Mouse (Mus musculus) hindlimb bud, embryonic 11.5 days (tissue): ENCODE results near the gene Olfr94.
A peak's percentile ranks its signal among the peaks of the same experiment; 100 is the strongest.
"Not testable (repeated sequence)": the region's sequence is repeated elsewhere in the genome, so short reads cannot be mapped to it uniquely, and the experiment has no call there.

Source experiments
- DNase-seq: peaks from one replicate; pipeline ENCODE4 v3.0.0-alpha.2; 2012; ENCODE audit warnings: low read depth, low spot score; ENCODE audit errors: extremely low spot score

Gene Olfr94

DNA sequence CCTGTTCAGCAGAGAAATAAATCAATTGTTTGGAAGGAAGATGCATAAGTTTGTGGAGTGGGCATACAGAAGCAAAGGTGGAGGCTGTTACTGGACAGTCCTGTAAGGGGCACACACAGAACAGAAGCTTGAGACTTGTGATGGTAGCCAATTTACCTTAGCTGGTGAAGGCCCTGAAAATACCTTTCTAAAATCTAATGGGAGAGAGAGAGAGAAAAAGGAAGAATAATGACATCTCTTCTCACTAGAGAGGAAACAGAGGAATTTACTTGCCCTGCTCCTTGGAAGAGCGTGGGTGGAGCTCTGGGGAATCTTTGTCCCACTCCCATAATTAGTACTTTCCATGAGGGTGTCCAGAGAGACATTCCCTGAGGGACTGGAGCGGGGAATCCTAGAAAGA is at the start of gene Olfr94:
Gene Olfr94 (minus strand): TSS at position 101 of the 400 bp plus-strand sequence.
- no peak for DNase-seq

DNA sequence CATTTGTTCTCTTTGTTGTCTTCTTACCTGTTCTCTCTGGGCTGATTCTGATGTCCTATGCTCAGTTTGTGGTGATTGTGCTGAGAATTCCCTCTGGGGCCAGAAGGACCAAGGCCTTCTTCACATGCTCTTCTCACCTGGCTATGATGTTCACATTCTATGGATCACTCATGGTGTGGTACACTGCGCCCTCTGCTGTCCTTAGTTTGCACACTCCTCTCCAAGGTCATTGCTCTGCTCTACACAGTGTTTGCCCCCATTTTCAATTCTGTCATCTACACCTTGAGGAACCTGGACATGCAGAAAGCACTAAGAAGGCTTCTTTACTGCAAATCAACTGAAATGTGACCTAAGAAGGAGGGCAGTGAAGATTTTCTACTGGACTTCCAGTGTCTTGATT is 49.8 kb upstream of the Olfr94 start:
- no peak for DNase-seq

DNA sequence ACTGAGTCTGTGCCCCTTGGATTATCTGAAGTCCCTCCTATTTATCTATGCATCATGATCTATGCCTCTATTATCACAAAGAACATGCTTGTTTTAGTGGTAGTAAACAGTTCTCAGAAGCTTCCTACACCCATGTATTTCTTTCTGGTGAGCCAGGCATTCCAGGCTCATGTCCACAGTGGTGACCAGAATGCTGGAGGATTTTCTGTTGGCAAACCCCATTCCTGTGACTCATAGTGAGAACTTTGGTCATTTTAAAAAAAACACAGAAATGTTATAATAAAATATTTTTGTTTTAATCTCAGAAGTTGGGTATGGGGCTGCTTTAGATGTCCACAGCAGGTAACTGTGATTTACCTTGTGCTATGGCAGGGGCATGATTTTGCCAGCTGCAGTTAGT is 48.7 kb upstream of the Olfr94 start:
- DNase-seq = no peak

GRCm38 (mm10) chr17:37246715-37247114 is 45.9 kb upstream of the Olfr94 start:
- DNase-seq = no peak

DNA sequence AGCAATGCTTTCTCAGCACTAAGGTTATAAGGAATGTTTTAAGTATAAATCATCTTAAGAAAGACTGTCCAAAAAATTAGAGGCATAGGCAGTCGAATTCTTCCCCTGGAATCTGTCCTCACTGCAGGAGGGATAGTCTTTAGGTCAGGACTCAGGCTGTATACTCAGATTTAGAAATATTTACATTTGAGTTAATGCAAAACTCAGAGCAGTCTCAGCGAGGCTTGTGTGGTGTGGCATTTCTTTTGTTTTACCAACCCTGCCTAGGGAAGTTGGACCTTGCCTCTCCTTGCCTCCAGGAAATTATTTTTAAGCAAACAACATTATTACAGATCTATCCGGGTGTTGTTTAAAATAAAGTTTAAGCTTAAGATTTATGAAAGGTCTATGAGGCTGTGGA is 41.4 kb upstream of the Olfr94 start:
- no peak for DNase-seq

DNA sequence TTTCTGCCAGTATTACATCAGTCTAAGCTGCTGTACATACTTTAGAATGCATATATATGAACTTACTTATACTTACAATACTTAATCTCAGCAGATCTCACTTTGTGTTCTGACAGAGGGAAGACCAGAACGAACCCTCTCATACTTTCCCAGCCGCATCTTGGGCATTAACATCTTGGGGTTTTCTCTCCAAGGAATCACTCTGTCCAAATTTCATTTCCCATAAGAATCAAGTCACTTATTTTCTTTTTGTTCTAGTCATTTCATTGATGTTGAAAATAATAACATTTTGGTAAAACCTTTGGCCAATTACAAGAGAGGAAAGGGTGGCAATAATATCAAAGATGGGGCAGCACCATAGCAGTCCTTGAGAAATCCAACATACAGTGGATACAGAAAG is 36.4 kb upstream of the Olfr94 start, which contains the start of gene Olfr97:
Gene Olfr97 (minus strand): TSS at position 101 of the 400 bp plus-strand sequence.
- DNase-seq = not testable (repeated sequence)

- no peak for DNase-seq
These were observed 21.1 kb upstream of the Olfr94 start for GRCm38 (mm10) chr17:37221879-37222278.

DNA sequence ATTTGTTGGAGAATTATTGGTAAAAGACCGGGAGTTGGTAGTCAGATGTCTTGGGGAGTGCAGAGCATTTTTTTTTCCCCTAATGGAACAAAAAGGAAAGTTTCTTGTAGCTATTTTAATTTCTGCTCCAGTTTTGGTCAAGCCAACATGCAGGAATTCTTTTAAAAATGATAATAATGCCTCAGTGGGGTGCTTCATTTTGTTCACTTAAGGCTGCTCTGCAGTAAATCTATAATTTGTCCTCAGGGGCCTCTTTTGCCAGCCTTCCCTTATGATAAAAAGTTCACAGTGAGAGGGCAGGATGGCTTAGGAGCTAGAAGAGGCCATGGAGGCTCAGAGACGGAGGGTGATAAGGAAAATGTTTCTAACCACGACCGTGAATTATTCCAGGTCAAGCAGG is 19.1 kb upstream of the Olfr94 start, which contains the start of gene Olfr96:
Gene Olfr96 (plus strand): TSS at position 301 of the 400 bp plus-strand sequence.
- no peak for DNase-seq

- DNase-seq = no peak
These were observed 17.7 kb upstream of the Olfr94 start for GRCm38 (mm10) chr17:37218486-37218885.

DNA sequence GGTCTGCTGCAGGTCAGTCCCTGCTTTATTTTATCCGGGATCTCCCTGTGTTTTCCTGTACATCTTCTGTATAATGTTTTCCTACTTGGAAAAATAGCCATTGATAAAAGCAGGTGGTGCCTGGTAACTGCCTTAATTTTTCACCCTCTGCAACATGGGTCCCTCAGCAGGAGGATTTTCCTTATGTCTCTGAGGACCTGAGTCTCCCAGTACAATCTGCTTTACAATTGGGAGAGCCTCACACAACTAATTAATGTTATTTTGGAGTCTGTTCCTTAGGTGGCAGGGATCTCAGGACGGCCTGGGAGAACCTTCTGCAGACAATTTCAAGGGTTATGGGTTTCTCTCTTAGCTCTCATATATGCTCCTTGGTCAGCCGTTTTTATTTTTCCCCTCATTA is 12.2 kb upstream of the Olfr94 start, which contains the start of gene Olfr95:
Gene Olfr95 (minus strand): TSS at position 101 of the 400 bp plus-strand sequence.
- DNase-seq = no peak

- DNase-seq = no peak
These were observed 10.3 kb upstream of the Olfr94 start for GRCm38 (mm10) chr17:37210884-37211768.

GRCm38 (mm10) chr17:37203917-37204236 is 3.1 kb upstream of the Olfr94 start:
- no peak for DNase-seq

DNA sequence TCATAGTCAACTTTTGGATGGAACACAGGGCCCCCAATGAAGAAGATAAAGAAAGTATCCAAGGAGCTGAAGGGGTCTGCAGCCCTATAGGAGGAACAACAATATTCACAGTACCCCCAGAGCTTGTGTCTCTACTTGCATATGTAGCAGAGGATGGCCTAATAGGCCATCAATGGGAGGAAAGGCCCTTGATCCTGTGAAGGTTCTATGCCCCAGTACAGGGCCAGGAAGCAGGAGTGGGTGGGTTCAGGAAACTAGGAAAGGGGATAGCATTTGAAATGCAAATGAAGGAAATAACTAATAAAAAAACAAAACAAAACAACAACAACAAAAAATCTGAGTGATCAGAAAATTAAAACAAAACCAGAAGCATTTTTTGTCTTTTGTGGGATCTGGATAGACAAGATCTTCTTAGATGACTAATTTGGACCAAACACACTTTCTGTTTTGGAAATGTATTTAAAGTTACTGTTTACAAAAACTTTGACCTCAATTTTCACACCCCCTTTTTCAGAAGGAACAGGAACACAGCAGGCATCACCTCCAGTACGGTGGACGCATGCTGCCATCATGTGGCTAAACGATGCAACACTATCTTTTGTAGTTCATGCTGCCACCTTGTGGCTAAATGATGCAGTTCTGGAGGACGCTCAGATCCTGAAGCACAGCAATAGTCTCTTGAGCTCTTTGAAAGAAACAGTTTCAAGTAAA is 2.6 kb upstream of the Olfr94 start:
- peak; percentile 81 for DNase-seq

DNA sequence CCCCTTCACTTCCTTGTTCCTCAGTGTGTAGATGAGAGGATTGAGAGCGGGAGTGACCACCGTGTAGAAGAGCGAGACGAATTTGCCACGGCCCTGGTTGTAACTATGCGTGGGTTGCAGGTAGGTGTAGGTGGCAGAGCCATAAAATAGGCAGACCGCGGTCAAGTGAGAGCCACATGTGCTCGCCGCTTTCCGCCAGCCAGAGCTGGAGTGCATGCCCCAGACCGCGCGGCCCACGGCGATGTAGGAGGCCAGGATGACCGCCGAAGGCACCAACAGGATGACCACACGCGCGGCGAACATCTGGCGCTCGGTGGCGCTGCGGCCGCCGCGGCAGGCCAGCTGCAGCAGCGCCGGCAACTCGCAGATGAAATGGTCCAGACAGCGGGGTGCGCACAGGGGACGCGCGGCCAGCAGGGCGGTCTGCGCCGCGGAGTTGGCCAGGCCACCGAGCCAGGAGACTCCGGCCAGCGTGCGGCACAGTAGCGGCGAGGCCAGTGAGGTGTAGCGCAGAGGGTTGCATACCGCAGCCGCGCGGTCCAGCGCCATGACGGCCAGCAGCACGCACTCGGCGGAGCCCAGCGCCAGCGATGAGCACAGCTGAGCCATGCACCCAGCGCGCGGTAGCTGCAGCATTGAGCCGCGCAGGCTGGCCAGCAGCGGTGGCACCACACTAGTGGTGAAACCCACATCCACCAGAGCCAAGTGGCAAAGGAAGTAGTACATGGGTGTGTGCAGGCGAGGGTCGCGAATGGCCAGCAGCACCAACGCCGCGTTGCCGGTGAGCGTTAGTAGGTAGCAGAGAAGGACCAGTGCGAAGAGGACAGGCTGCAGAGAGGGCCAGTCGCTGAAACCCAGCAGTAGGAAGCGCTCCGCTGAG is 3.7 kb downstream of the Olfr94 start:
- no peak for DNase-seq

DNA sequence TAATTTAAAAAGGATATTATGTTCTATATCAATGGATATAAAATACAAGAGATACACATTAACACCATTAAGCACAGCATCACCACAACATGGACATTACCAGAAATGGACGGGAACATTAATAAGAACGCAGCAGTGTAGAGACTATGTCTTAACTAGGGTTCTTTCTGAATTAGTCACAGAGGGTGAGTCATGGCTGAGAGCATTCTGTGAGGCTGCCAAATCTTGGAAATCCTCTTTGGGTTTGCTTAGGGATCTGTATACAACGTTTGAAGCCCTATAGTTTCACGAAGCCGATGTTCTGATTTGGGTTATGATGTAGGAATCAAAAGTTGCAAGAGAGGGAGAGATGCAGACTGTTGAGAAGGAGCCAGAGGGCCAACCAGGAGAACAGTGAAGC is 6.0 kb downstream of the Olfr94 start:
- DNase-seq = no peak

DNA sequence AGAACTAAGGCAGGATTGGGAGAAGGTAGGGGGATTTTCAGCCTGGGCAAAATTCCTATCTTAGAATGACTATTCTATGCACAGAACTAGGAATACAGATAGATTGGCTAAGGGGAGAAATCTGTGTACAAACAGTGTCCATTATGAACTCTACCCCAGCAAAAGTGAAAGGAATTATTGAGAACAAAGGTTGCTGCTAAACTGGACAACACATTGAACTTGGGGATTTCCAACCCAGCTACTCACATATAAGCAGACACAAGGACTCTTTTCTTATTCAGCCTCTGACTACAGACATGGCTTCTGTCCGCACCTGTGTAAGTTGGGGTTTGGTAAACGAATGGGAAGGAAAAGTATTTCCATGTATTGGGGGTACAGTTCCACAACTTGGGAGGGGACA is 7.1 kb downstream of the Olfr94 start, which contains the start of gene Ubd:
Gene Ubd (plus strand): TSS at position 237 of the 400 bp plus-strand sequence.
- no peak for DNase-seq

DNA sequence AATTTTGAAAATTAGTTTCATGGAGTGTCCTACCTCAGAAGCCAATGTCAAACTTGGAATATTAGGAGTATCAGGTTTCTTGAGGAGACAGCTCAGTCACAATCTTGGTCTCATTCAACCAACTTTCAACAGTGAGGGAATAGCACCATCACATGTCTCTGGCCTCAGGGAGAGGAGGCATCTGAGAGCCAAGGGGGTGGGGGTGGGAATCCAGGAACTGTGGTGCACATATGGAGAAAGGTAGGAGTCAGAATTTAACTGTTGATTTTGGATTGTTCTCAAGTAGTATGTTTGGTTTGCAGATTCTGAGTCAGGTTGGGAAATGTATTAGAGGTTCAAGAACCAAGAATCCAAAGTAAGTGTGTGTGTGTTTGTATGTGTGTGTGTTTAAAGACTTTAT is 7.8 kb downstream of the Olfr94 start:
- no peak for DNase-seq

DNA sequence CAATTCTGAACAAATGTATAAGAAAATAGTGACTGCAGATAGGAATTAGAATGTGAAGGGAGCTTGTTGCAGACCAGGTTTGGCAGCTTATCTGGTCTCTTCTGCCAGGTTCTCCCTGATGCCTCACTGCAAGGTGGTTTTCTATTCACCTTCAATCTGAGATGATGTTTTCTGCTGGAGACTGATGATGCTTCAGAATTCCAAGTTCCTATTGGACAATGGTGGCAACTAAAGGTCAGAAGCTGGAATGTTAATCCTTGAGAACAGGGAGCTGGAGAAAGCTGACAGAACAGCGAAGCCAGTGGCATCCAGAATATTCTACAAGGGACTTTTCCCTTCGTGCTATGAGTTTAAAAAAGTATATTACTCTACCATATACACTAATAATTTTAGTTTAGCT is 10.1 kb downstream of the Olfr94 start:
- DNase-seq = peak; percentile 39

GRCm38 (mm10) chr17:37185474-37185873 is 15.3 kb downstream of the Olfr94 start:
- no peak for DNase-seq

GRCm38 (mm10) chr17:37161394-37161793 is 39.4 kb downstream of the Olfr94 start, which contains the start of gene Olfr93:
TSS of gene Olfr93 (minus strand) at chr17:37161494.
- no peak for DNase-seq
